Mouse (Mus musculus) central nervous system, embryonic 14 days (tissue): Measurements from ENCODE around the gene Setd3. TPM values are rescaled to one million over a fixed set of nuclear protein-coding genes. Genes with fewer than 3 reads are reported as not detected.

ENCODE experiments used
- polyA plus RNA-seq: library from polyadenylated mRNA; depleted of rRNA; stranded (reverse); fragments of >200 nt; gene quantifications from 2 replicates; pipeline ENCODE4 v1.2.3, GENCODE M21; 2012; rRNA removed

The Setd3 gene
- 70.6 and 76.4 TPM in 2 replicates for polyA plus RNA-seq

DNA sequence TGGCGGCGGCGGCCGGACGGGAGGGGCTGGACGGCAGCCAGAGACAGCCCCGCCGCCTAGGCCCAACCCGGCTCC, at the start of gene Setd3:
Gene Setd3, minus strand, starts transcription at position 69 of the 75 bp plus-strand sequence.

DNA sequence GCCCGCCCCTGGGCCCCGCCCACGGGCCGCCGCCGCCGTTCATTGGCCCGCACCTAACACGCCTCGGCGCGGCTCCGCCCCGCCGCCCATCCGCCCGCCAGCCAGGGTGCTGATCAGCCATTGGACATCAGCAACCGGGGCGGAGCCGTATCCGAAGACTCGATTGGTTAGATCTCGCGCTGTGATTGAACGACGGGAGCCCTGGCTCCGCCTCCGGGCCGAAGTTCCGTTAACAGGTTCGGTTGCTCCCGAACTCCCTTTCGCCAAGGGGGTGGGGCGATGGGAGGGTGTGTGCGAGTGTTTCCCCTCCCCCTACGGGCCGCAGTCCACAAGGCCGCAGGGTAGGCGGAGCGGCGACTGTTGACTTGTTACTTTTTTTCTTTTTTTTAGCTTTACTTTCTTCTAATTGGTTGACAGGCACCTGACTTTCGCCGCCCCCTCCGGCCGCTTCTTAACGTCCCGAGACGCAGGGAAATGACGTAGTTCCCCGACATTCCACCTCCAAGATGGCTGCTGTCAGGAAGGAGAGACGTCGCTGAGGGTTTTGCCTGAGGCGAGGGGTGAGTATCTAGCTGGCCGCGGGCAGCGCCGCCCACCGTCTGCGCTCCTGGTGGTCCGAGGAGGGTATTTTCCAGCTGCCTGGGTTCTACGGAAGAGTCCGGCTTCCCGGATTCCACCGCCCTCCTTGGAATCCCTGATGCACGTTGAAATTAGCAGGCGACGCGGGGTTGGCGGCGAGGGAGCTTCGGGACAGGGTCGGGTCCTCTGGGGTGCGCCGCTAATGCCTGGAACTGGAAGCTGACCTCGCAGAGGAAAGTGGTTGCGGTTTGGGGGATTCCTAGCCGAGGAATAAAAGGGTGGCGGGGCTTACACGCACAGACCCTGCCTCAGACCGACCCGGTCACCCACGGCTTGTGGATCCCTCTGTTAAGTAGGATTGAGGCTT, 480 bp upstream of the Setd3 start, which contains the start of gene Ccnk:
Gene Ccnk, plus strand, starts transcription at position 259 of the 946 bp plus-strand sequence.

Other genes starting within 250 kb of the Setd3 start
- 44.0 and 66.4 TPM in 2 replicates for gene Bcl11b, start 175.7 kb downstream of the Setd3 start, polyA plus RNA-seq
- 36.0 and 36.5 TPM in 2 replicates for gene Ccnk, start 265 bp upstream of the Setd3 start, polyA plus RNA-seq
- 29.4 and 32.0 TPM in 2 replicates for gene Ccdc85c, start 96.1 kb upstream of the Setd3 start, polyA plus RNA-seq
- 3.9 and 4.2 TPM in 2 replicates for gene Hhipl1, start 127.0 kb upstream of the Setd3 start, polyA plus RNA-seq
- 41.5 and 46.2 TPM in 2 replicates for gene Cyp46a1, start 155.1 kb upstream of the Setd3 start, polyA plus RNA-seq
- 43.8 and 45.1 TPM in 2 replicates for gene Eml1, start 191.6 kb upstream of the Setd3 start, polyA plus RNA-seq